Mouse (Mus musculus) left cerebral cortex, postnatal 4 days (tissue): ENCODE results near the gene 2010300C02Rik. TPM values are rescaled to one million over a fixed set of nuclear protein-coding genes. Genes with fewer than 3 reads are reported as not detected.

Experiments used
- DNase-seq: peaks from one replicate; pipeline ENCODE4 v3.0.0-alpha.2; 2022
- intact Hi-C: fragments of 180-260 bp; cut with DNase I; formaldehyde crosslinking; loops from one replicate; pipeline ENCODE4 v1.15.1; 2025
- total RNA-seq, 2 experiments: library from RNA; stranded (reverse); gene quantifications; 2 replicates each; pipeline ENCODE4 v1.2.3; 2021

Gene 2010300C02Rik
- 10 to 100 TPM; 24.8 to 30.1 TPM for total RNA-seq

- DNase-seq = peak; percentile 75
- intact Hi-C loops = loop anchor here (5.0 to 10.0 kb wide), 2 partner anchors 145 to 203 kb away; partner anchors contain the start of gene Tsga10
These were observed at the start of gene 2010300C02Rik for GRCm38 (mm10) chr1:37719761-37720640. 2010300C02Rik (minus strand) TSS chr1:37720085.

- intact Hi-C loops = no loop called here
- no peak for DNase-seq
These were observed 39.5 kb upstream of the 2010300C02Rik start for GRCm38 (mm10) chr1:37759407-37759806.

DNA sequence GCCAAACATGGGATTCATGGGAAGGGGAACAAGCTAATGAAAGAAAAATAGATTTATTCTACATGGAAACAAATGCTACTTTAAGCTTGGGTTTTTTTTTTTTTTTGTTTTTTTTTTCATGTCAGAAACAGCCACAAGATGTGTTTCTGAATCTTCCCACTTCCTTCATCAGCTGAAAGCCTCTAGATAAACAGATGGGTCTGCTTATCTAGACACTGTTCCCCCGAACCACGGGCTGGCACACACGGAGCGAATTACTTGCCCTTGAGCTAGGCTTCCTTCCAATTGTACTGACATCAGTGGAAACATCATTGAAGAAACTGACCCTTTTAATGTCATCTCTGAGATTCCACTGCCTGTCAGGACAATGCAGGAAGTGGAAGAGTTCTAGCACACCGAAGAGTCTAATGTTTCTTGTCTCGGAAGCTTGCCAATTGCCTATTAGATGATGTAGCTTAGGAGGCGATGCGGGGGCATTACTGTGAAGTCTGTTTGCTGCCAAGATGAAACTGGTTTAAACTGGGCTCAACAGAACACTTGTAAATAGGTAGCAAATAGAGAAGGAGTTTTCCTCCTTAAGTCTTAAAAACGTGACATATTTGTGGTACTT, 24.9 kb upstream of the 2010300C02Rik start:
- intact Hi-C loops = no loop called here

DNA sequence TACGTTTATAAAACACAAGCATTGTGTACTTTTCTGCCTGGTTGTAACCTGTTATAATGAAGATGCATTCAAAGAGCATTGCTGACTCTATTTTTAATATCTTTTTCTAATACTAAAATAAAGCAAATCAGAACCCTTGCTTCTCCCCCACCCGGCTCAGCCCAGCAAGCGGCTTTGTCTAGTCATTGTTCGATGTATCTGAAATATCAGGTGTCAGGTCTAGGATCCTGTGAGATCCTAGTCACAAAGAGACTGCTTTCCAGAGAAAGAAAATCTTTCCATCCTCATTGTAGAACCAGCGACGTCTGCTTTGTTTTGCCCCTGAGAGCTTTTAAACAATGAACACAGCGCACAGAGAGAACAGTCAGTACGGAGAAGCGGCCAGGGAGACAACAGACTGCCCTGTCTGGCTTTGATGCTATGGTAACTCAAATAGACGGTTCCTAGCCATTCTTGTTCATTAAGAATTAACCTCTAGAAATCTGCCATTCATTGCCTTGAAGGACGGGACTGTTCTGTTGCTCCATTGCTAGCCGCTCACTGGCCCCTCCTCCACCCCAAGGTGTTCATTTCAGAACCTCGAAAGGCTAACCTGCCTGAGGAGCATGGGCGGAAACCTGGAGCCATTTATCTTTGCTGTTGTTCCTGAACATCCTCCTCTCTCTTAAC, 22.9 kb upstream of the 2010300C02Rik start:
- no peak for DNase-seq
- intact Hi-C loops = no loop called here

More for the DNA sequence above, 24.9 kb upstream of the 2010300C02Rik start:
- DNase-seq = no peak

DNA sequence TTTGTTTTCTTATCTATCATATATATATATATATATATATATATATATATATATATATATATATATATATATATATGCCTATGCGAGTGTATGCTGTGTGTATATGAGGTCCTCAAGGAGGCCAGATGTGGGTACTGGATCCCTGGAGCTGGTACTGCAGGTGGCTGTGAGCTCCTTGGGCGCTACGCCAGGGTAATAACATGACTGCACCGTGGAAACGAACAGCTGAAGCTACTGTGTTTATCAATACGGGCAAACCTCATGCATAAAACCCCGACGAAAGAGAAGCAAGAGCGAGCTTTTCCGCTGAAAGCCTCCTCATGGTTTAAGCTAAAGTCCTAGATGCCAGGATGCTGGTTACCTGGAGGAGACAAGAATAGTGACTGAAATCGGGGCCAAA, 22.2 kb upstream of the 2010300C02Rik start:
- intact Hi-C loops = no loop called here

GRCm38 (mm10) chr1:37740161-37740802, 20.4 kb upstream of the 2010300C02Rik start:
- no peak for DNase-seq
- intact Hi-C loops = no loop called here

More for the DNA sequence above, 22.2 kb upstream of the 2010300C02Rik start:
- DNase-seq = no peak

GRCm38 (mm10) chr1:37738895-37739294, 19.0 kb upstream of the 2010300C02Rik start:
- intact Hi-C loops = no loop called here

GRCm38 (mm10) chr1:37737045-37737444, 17.2 kb upstream of the 2010300C02Rik start:
- intact Hi-C loops = no loop called here
- DNase-seq = no peak

More at GRCm38 (mm10) chr1:37738895-37739294, 19.0 kb upstream of the 2010300C02Rik start:
- no peak for DNase-seq

DNA sequence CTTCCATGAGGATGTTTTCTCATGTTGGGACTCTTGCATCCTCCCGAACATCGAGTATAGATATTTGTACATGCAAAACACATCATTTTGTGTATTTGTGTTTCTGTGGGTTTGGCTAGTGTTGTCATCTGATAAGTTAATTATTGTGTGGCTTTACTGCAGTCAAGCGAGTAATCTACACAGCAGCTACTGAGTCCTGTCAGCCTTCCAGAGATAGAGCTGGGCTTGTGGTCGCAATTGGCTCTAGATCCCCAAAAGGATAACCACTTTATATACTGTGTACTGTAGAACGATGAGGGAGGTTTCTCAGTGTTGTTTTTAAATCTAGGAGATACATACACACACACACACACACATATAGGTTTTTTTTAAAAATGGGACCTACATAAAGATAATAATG, 16.0 kb upstream of the 2010300C02Rik start:
- intact Hi-C loops = no loop called here
- no peak for DNase-seq

DNA sequence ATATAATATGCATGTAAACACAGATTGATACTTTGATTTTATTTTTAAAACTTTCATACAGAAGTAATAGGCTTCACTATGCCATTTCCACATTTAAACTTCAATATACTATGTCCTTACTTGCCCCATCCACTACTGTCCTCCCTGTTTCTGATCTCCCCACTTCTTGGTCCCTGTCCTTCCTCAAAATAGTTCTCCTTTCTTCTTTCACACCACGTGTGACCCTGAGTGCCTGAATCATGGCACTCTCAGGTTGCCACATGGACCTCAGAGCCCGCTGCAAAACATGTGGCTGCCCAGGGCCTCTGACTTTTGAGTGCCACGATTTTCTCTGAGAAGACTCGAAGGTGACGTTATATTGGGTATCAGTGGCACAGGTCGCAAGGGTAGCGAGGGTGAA, 15.0 kb upstream of the 2010300C02Rik start:
- intact Hi-C loops = no loop called here
- DNase-seq = no peak

GRCm38 (mm10) chr1:37729353-37729752, 9.5 kb upstream of the 2010300C02Rik start:
- intact Hi-C loops = loop anchor here (10.0 kb wide), 1 partner anchor 135 kb away; the partner anchor contains the start of gene Tsga10
- no peak for DNase-seq

DNA sequence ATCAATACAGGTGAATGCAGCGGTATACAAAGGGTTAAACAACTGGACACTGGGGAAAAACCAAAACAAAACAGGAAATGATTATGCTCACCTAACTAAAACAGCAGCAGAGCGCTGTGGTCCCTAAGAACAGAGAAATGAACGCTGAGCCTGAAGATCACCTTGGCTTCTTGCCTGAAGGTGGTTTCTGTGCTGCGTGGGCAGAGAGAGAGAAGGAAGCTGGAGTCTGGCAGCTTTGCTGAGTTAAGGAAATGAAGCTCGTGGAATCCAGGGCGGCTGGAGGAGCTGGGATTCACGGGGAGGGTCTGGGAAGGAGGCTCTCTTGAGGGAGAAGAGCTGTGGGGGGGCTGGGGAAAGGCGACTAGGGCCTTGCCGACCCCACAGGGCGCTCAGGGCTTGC, 8.2 kb upstream of the 2010300C02Rik start:
- intact Hi-C loops = loop anchor here (10.0 kb wide), 1 partner anchor 137 kb away; the partner anchor contains the start of gene Tsga10
- DNase-seq = no peak

- DNase-seq = no peak
- intact Hi-C loops = loop anchor here (10.0 kb wide), 1 partner anchor 138 kb away; the partner anchor contains the start of gene Tsga10
These were observed 7.3 kb upstream of the 2010300C02Rik start for GRCm38 (mm10) chr1:37727186-37727585.

DNA sequence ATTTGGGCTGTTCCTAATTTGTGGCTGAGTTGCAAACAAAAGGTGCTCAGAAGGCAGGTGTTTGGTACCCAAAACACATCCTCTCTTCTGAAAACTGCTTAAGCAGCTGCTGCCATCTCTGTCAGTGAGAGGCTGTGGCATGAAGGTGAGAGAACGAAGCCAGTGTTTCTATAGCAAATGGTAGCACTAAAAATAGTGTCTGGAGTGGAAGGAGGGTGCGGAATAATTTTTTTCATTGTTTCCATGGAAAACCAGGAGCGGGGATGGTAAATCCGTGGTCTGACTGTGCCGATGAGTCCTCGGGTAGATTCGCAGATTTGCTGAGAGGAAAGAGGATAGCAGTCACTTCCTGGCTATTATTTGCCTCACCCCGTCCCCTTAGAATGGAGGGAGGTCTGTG, 6.5 kb upstream of the 2010300C02Rik start:
- DNase-seq = no peak
- intact Hi-C loops = loop anchor here (10.0 kb wide), 1 partner anchor 138 kb away; the partner anchor contains the start of gene Tsga10

DNA sequence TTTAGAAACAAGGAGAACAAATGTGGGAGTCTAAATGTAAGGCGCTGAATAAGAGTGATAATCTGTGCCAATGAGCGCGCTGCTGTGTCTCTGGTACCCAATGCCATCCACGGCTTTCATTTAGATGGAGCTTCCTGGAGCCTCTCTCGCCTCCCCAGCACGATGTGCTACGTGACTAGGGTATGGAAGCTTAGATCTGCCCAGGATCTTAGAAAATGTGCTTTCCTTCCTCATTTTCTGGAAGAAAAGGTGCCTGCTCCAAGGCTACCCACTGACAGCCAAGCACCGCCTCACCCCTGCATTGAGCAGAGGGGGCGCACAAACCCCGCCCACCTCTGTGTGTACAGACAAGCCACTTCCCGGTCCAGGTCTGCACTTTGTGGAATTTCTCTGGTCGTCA, 6.0 kb upstream of the 2010300C02Rik start:
- DNase-seq = no peak
- intact Hi-C loops = loop anchor here (10.0 kb wide), 1 partner anchor 139 kb away; the partner anchor contains the start of gene Tsga10

- no peak for DNase-seq
- intact Hi-C loops = loop anchor here (5.0 to 10.0 kb wide), 2 partner anchors 144 to 204 kb away; partner anchors contain the start of gene Tsga10
These were observed 1.2 kb upstream of the 2010300C02Rik start for GRCm38 (mm10) chr1:37721092-37721491.

DNA sequence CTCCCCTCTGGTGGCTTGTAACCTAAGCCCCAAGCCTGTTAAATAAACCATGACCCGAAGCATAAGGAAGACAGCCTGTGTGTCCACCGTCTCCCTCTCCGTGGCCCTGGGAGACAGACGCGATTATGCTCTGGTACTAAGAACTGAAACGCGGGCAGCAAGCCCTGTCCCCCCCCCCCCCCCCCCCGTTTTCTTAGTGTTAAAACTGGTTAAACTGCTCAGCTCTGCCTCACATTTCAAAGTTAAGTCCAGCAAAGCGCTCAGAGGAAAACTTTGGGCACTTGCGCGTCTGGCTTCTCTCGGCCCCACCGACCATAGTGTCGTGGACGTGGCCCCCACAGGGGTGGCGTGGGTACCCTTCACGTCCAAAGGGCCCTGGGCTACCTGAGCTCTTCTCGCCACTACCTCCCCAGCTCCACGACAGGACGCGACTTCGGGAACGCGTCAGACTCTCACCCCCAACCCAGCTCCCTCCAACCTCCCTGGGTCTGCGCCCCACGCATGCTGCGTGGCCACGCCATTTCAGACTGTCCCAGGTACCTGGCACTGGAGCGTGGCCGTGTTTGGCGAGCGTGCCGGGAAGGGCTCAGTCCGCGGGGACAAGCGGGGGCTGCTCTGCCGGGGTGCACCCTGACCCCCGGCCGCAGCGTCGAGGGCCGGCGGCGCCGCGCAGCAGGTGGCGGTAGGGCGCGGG, 708 bp downstream of the 2010300C02Rik start:
- intact Hi-C loops = no loop called here
- DNase-seq = no peak

DNA sequence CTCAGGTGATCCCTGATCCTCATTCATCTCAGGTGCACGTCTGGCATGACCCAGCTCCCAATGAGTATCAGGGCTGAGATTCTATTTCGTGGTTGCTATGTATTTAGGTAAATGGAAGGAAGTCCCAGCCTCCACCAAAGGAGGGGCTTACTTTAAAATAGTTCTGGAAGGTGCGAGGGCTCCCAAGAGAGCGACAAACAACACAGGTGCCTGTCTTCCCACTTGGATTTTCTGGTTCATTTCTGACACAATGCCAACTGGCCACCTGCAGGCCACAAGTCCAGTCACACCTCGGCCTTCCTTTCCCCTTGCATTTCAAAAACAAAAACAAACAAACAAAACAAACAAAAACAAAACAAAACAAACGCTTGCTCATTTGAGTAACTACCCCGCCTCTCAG, 1.4 kb downstream of the 2010300C02Rik start:
- intact Hi-C loops = no loop called here
- DNase-seq = no peak

DNA sequence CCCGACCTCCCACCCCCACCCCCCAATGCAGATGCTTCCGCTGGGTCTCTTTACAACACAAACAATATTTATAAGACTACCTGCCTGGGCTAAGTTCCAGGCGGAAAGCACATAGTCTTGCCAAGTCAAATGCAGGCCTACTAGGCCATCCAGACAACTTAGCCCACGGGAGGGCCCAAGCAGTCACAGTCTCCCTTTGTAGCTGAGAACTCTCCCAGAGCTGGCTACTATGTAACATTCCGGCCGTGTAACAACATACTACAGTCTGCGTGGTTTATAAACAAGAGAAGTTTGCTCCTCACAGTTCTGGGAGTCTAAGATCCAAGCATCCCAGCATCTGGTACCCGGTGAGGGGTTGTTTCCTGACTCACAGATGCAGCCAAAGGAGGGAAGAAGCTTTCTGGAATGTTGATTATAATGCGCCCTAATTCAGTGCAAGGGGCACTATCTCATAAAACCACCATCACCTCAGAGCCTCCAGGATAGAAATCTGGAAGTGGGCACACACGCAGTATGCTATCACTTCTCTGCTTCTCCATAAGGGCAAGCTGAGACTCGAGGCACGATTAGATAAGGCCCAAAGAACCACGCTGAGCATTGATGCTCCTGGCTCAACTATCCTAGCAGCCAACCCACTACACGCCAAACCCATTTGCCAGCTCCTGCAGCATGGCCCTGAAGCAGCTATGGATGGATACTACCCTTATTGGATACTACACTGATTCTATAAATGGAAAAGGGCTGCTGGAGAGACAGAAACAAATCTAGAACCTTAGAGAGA, 2.3 kb downstream of the 2010300C02Rik start:
- no peak for DNase-seq
- intact Hi-C loops = no loop called here
